Mouse (Mus musculus) liver, adult 2 months (tissue): ENCODE data around the gene Ccdc146. TPM values are rescaled to one million over a fixed set of nuclear protein-coding genes. Genes with fewer than 3 reads are reported as not detected.

Source experiments
- DNase-seq: peaks from one replicate; pipeline ENCODE4 v3.0.0-alpha.2; 2011; ENCODE audit warnings: low read depth, low spot score; ENCODE audit errors: extremely low read depth
- H3K27ac ChIP-seq: fragments of 200-500 bp; replicated peaks from 2 replicates; pipeline ENCODE4 v1.5.1; 2012; ENCODE audit warnings: low read depth, mild to moderate bottlenecking, control low read depth, inconsistent platforms, low read length; ENCODE audit not compliant: insufficient read depth
- H3K27me3 ChIP-seq: fragments of 200-500 bp; 2 replicates; pipeline ENCODE4 v1.6.1; 2012; ENCODE audit warnings: mild to moderate bottlenecking, moderate library complexity, low read length, inconsistent platforms; ENCODE audit not compliant: control insufficient read depth, insufficient read depth
- H3K36me3 ChIP-seq: fragments of 200-500 bp; 2 replicates; pipeline ENCODE4 v1.6.1; 2012; ENCODE audit warnings: low read length, inconsistent platforms; ENCODE audit not compliant: control insufficient read depth, insufficient read depth
- H3K4me1 ChIP-seq: fragments of 200-500 bp; 2 replicates; pipeline ENCODE4 v1.6.1; 2011; ENCODE audit warnings: low read length; ENCODE audit not compliant: control insufficient read depth, insufficient read depth
- H3K4me3 ChIP-seq: fragments of 200-500 bp; 2 replicates; pipeline ENCODE4 v1.5.1; 2011; ENCODE audit warnings: low read depth, mild to moderate bottlenecking, control low read depth, low read length, moderate library complexity; ENCODE audit not compliant: insufficient read depth
- H3K79me2 ChIP-seq: fragments of 200-500 bp; 2 replicates; pipeline ENCODE4 v1.6.1; 2012; ENCODE audit warnings: inconsistent platforms, mild to moderate bottlenecking, low read length, moderate library complexity; ENCODE audit not compliant: control insufficient read depth, insufficient read depth
- H3K9ac ChIP-seq: fragments of 200-500 bp; 2 replicates; pipeline ENCODE4 v1.6.1; 2012; ENCODE audit warnings: low read depth, mild to moderate bottlenecking, control low read depth, inconsistent platforms, low read length
- CTCF ChIP-seq: fragments of 200-500 bp; IDR thresholded peaks from 2 replicates; pipeline ENCODE4 v1.5.1; 2011; ENCODE audit warnings: low read depth, low read length, control low read depth
- POLR2A ChIP-seq: fragments of 200-500 bp; IDR thresholded peaks from 2 replicates; pipeline ENCODE4 v1.6.1; 2011; ENCODE audit warnings: low read length, control low read depth; ENCODE audit not compliant: insufficient read depth; ENCODE audit errors: extremely low read depth
- WGBS: fragments of 180-500 bp; shearing (Covaris S2); methylation state at CpG from one replicate; pipeline ENCODE4 v1.1.7; 2018; 5-methylcytosine and 5-hydroxymethylcytosine counted together
- polyA plus RNA-seq: library from polyadenylated mRNA; depleted of rRNA; stranded (reverse); fragments of >200 nt; gene quantifications from 2 replicates; pipeline ENCODE4 v1.2.3, GENCODE M21; 2012
- total RNA-seq: library from RNA; depleted of rRNA; stranded (reverse); fragments of >200 nt; gene quantifications from 2 replicates; pipeline ENCODE4 v1.2.3, GENCODE M21; 2014

The Ccdc146 gene
- total and polyA plus RNA-seq, 2 experiments = not detected

DNA sequence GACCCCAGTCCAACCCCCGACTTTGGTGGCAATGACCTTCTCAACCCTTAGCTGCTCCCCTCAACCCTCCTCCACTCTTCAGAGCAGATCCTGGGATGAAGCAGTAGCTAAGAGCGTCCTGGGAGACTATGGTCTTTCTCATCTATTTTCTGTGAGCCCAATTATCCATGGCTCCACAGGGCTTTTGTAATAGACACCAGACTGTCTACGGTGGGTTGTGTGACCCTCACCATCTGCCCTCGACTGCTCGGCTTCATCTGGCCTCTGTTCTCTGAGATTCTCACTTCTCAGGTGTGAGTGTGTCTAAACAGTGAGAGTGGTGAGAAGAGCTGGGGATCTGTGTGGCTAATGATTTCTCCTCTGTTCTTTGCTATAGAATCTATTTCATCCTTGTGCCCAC, 117.3 kb downstream of the Ccdc146 start:
- H3K36me3 ChIP-seq = no peaks in the 10 kb centered on the region
- 83% methylated on average over 5 of the region's 5 CpGs for WGBS

DNA sequence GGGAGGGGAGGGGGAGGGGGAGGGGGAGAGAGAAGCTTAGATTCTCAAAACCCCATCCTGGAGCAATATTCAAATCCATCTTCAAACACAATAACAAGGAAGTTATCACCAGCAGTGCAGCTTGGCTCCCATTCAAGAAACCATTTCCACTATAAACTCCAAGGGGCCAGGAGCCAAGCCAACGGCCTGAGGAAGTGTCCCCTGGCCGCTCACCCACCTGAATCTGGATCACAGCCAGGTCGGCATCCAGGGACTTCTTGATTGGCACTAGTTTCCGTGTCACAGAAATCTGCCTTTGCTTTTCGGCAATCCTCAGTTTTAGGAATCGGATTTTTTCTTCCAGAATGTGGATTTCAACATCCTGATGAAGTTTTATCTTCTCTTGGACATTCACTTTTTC, 123.5 kb downstream of the Ccdc146 start:
- Histone ChIP-seq H3K9ac (no peak overlapping the region), H3K4me1 (no peaks in the 10 kb centered on the region), H3K27me3 (no peaks in the 10 kb centered on the region), H3K36me3 (no peaks in the 10 kb centered on the region), H3K4me3 (no peak overlapping the region), H3K27ac (no peak overlapping the region), H3K79me2 (no peaks in the 10 kb centered on the region)
- DNase-seq = no peak
- 73% methylated on average over 6 of the region's 6 CpGs for WGBS
- TF ChIP-seq CTCF (no peak), POLR2A (no peak)

More for the DNA sequence above, 117.3 kb downstream of the Ccdc146 start:
- no peak overlapping the region for H3K9ac ChIP-seq
- H3K4me1 ChIP-seq = no peaks in the 10 kb centered on the region
- no peaks in the 10 kb centered on the region for H3K27me3 ChIP-seq
- no peak for DNase-seq
- H3K27ac ChIP-seq = no peak overlapping the region
- no peak for TF ChIP-seq POLR2A
- no peak for TF ChIP-seq CTCF
- no peaks in the 10 kb centered on the region for H3K79me2 ChIP-seq
- H3K4me3 ChIP-seq = no peak overlapping the region

DNA sequence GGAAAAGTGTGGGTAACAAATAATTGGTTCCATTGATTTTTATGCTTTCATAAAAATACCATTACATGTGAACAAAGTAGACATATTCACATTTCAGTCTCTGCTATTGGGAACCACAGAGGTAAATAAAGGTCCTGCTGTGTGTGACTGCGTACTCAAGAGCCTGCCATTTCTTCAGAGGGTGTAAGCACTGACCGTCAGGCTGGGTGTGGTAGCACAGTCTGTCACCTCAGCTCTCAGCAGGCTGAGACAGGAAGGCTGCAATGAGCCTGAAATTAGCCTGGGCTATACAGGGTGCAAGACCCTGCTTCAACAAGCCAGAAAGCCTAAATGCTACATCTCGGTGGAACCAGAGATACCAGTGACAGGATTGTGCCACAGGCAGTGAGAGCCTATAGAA, 124.4 kb downstream of the Ccdc146 start:
- H3K27me3 ChIP-seq = no peaks in the 10 kb centered on the region
- no peaks in the 10 kb centered on the region for H3K79me2 ChIP-seq
- WGBS = 98% methylated on average over 3 of the region's 3 CpGs
- TF ChIP-seq CTCF (no peak), POLR2A (no peak)
- no peak overlapping the region for H3K9ac ChIP-seq
- no peaks in the 10 kb centered on the region for H3K4me1 ChIP-seq
- H3K27ac ChIP-seq = no peak overlapping the region
- H3K36me3 ChIP-seq = no peaks in the 10 kb centered on the region; the same call in 1 of the 2 replicates
- no peak overlapping the region for H3K4me3 ChIP-seq
- no peak for DNase-seq

DNA sequence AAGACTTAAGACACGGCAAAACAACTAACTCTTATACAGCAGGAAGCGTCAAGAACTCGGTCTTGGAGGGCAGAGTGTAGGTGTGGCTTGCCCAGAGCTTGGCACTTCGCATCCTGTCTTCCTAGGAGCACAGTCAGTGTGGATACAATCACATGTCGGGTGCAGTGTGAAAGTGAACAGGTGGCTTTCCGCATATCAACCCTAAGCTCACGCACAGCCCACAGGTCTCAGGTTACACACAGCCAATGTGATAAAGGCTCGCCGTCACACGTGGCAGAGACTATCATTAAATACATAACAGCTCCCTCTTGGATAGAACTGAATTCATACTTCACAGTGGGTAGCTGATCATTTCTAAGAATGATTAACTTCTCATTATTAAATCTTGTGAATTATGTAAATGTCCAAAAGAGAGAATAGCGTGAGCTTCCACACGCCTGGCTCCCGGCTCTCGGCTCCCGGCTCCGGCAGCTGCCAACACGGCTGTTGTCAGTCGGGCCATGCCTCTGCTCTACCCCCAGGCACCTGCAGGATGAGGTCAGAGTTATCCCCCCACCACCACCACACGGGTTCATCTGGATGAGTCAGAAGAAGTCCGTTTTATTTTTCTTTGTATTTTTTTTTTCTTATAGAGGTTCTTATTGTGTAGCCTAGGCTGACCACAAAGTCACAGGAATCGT, 125.3 kb downstream of the Ccdc146 start:
- DNase-seq = no peak
- no peak overlapping the region for H3K4me3 ChIP-seq
- H3K79me2 ChIP-seq = no peaks in the 10 kb centered on the region
- H3K9ac ChIP-seq = no peak overlapping the region
- no peaks in the 10 kb centered on the region for H3K27me3 ChIP-seq
- H3K36me3 ChIP-seq = peaks cover 3% of the 10 kb centered on the region
- no peak overlapping the region for H3K27ac ChIP-seq
- TF ChIP-seq CTCF = no peak
- no peak for TF ChIP-seq POLR2A
- 89% methylated on average over 21 of the region's 21 CpGs for WGBS
- H3K4me1 ChIP-seq = no peaks in the 10 kb centered on the region

DNA sequence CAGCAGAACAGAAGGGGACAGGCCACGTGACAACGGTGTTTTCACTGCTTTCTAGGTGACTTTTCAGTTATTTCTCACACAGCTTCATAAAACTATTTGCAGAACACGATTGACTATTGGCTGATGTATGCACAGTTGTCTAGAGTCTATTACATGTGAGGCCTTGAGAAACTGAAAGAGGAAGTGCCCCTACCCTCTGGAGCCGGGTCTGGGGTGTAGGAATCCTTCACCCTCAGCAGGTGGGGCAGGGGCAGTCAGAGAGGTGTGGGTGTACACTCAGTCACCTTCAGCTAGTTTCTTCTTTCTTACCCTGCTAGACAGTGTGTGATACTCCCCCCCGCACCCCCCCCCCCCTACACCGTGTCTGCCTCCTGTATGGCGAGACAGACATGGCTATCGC, 128.8 kb downstream of the Ccdc146 start:
- H3K9ac ChIP-seq = no peak overlapping the region
- H3K27ac ChIP-seq = no peak overlapping the region
- H3K79me2 ChIP-seq = no peaks in the 10 kb centered on the region
- DNase-seq = no peak
- WGBS = 86% methylated on average over 8 of the region's 8 CpGs
- no peak overlapping the region for H3K4me3 ChIP-seq
- TF ChIP-seq POLR2A = no peak
- TF ChIP-seq CTCF = no peak
- H3K27me3 ChIP-seq = no peaks in the 10 kb centered on the region
- no peaks in the 10 kb centered on the region for H3K4me1 ChIP-seq
- peaks cover 15% of the 10 kb centered on the region for H3K36me3 ChIP-seq

DNA sequence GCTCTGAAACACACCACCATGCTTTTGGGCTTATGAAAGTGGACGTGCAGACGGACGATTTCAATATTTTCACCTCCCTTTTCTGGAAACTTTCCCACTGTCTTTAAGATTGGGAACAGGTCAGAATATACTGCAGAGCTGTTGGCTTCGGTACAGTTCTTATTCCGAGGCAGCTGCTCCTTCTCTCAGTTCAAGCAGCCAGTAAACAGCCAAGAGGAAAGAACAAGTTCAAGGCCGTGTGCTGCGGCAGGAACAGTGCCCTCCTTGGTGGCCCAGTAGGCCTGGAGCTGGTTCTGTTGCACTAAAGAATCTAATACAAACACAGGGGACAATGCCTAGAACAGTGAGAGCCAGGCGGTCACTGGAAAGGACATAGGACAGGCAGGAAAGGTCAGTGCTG, 133.9 kb downstream of the Ccdc146 start:
- Histone ChIP-seq H3K27ac (no peak overlapping the region), H3K36me3 (peaks cover 41% of the 10 kb centered on the region), H3K4me1 (no peaks in the 10 kb centered on the region), H3K27me3 (no peaks in the 10 kb centered on the region), H3K4me3 (no peak overlapping the region), H3K9ac (no peak overlapping the region), H3K79me2 (no peaks in the 10 kb centered on the region)
- no peak for DNase-seq
- TF ChIP-seq CTCF = no peak
- 85% methylated on average over 8 of the region's 8 CpGs for WGBS
